Mouse (Mus musculus): ENCODE results near the gene Fv1. TPM values are rescaled to one million over a fixed set of nuclear protein-coding genes. Genes with fewer than 3 reads are reported as not detected.

Gene Fv1
- polyA plus RNA-seq, 2 experiments = 6.5 to 8.4 TPM

GRCm38 (mm10) chr4:147895815-147896330, 27.1 kb downstream of the Fv1 start:
- 96% methylated on average over 4 of the region's 4 CpGs for WGBS
- Histone ChIP-seq H3K9ac (ENCODE audit: low read depth, low read length, severe bottlenecking) (no peak overlapping the region), H3K36me3 (ENCODE audit: control insufficient read depth, insufficient read depth, low read length) (peaks cover 80% of the 10 kb centered on the region), H3K4me3 (replicated peaks; ENCODE audit: low read length) (no peak overlapping the region), H3K4me2 (replicated peaks; ENCODE audit: low read depth, low read length, severe bottlenecking) (no peak overlapping the region), H3K9me3 (ENCODE audit: control insufficient read depth, low read length) (no peaks in the 10 kb centered on the region), H3K27me3 (ENCODE audit: control insufficient read depth, insufficient read depth, low read length) (no peaks in the 10 kb centered on the region), H3K27ac (replicated peaks; ENCODE audit: low read depth, low read length) (no peak overlapping the region), H3K4me1 (ENCODE audit: control insufficient read depth, insufficient read depth, low read length) (no peaks in the 10 kb centered on the region)
- DNase-seq (ENCODE audit: low spot score) (no peak), ATAC-seq (ENCODE audit: low FRiP score, low read depth) (no peak)
- no peak for TF ChIP-seq POLR2A (IDR thresholded peaks at IDR 0.05; ENCODE audit: borderline replicate concordance, extremely low read depth, insufficient read depth, insufficient read length)

- DNase-seq (ENCODE audit: low spot score) (no peak), ATAC-seq (ENCODE audit: low FRiP score, low read depth) (no peak)
- TF ChIP-seq POLR2A (IDR thresholded peaks at IDR 0.05; ENCODE audit: borderline replicate concordance, extremely low read depth, insufficient read depth, insufficient read length) = no peak
- Histone ChIP-seq H3K4me2 (replicated peaks; ENCODE audit: low read depth, low read length, severe bottlenecking) (no peak overlapping the region), H3K4me3 (replicated peaks; ENCODE audit: low read length) (no peak overlapping the region), H3K9me3 (ENCODE audit: control insufficient read depth, low read length) (no peaks in the 10 kb centered on the region), H3K27me3 (ENCODE audit: control insufficient read depth, insufficient read depth, low read length) (no peaks in the 10 kb centered on the region), H3K4me1 (ENCODE audit: control insufficient read depth, insufficient read depth, low read length) (no peaks in the 10 kb centered on the region), H3K27ac (replicated peaks; ENCODE audit: low read depth, low read length) (no peak overlapping the region), H3K36me3 (ENCODE audit: control insufficient read depth, insufficient read depth, low read length) (peaks cover 77% of the 10 kb centered on the region), H3K9ac (ENCODE audit: low read depth, low read length, severe bottlenecking) (no peak overlapping the region)
- WGBS = 63% methylated on average over 1 of the region's 1 CpGs
Measured at GRCm38 (mm10) chr4:147896411-147896810, 27.6 kb downstream of the Fv1 start.

- ATAC-seq (ENCODE audit: low FRiP score, low read depth) (no peak), DNase-seq (ENCODE audit: low spot score) (no peak)
- H3K4me2 ChIP-seq (replicated peaks; ENCODE audit: low read depth, low read length, severe bottlenecking) = no peak overlapping the region
- no peaks in the 10 kb centered on the region for H3K27me3 ChIP-seq (ENCODE audit: control insufficient read depth, insufficient read depth, low read length)
- TF ChIP-seq POLR2A (IDR thresholded peaks at IDR 0.05; ENCODE audit: borderline replicate concordance, extremely low read depth, insufficient read depth, insufficient read length) = no peak
- no peak overlapping the region for H3K27ac ChIP-seq (replicated peaks; ENCODE audit: low read depth, low read length)
- H3K4me1 ChIP-seq (ENCODE audit: control insufficient read depth, insufficient read depth, low read length) = no peaks in the 10 kb centered on the region
- no peak overlapping the region for H3K4me3 ChIP-seq (replicated peaks; ENCODE audit: low read length)
- no peak overlapping the region for H3K9ac ChIP-seq (ENCODE audit: low read depth, low read length, severe bottlenecking)
- no peaks in the 10 kb centered on the region for H3K9me3 ChIP-seq (ENCODE audit: control insufficient read depth, low read length)
- peaks cover 76% of the 10 kb centered on the region for H3K36me3 ChIP-seq (ENCODE audit: control insufficient read depth, insufficient read depth, low read length)
- WGBS = 85% methylated on average over 3 of the region's 3 CpGs
Measured at GRCm38 (mm10) chr4:147897348-147897747, 28.6 kb downstream of the Fv1 start.

GRCm38 (mm10) chr4:147900452-147900851, 31.7 kb downstream of the Fv1 start:
- Histone ChIP-seq H3K27me3 (ENCODE audit: control insufficient read depth, insufficient read depth, low read length) (no peaks in the 10 kb centered on the region), H3K27ac (replicated peaks; ENCODE audit: low read depth, low read length) (no peak overlapping the region), H3K36me3 (ENCODE audit: control insufficient read depth, insufficient read depth, low read length) (peaks cover 62% of the 10 kb centered on the region), H3K9ac (ENCODE audit: low read depth, low read length, severe bottlenecking) (no peak overlapping the region), H3K4me2 (replicated peaks; ENCODE audit: low read depth, low read length, severe bottlenecking) (no peak overlapping the region), H3K4me1 (ENCODE audit: control insufficient read depth, insufficient read depth, low read length) (peaks cover 3% of the 10 kb centered on the region; the same call in 1 of the 2 replicates), H3K4me3 (replicated peaks; ENCODE audit: low read length) (no peak overlapping the region), H3K9me3 (ENCODE audit: control insufficient read depth, low read length) (no peaks in the 10 kb centered on the region)
- DNase-seq (ENCODE audit: low spot score) (no peak), ATAC-seq (ENCODE audit: low FRiP score, low read depth) (no peak)
- no peak for TF ChIP-seq POLR2A (IDR thresholded peaks at IDR 0.05; ENCODE audit: borderline replicate concordance, extremely low read depth, insufficient read depth, insufficient read length)
- 95% methylated on average over 7 of the region's 7 CpGs for WGBS

- TF ChIP-seq POLR2A (IDR thresholded peaks at IDR 0.05; ENCODE audit: borderline replicate concordance, extremely low read depth, insufficient read depth, insufficient read length) = no peak
- 88% methylated on average over 12 of the region's 12 CpGs for WGBS
Measured at GRCm38 (mm10) chr4:147902906-147903500, 34.2 kb downstream of the Fv1 start.

More at GRCm38 (mm10) chr4:147902906-147903500, 34.2 kb downstream of the Fv1 start:
- no peak for DNase-seq (ENCODE audit: low spot score)
- Histone ChIP-seq H3K9me3 (ENCODE audit: control insufficient read depth, low read length) (no peaks in the 10 kb centered on the region), H3K4me3 (replicated peaks; ENCODE audit: low read length) (no peak overlapping the region), H3K27me3 (ENCODE audit: control insufficient read depth, insufficient read depth, low read length) (no peaks in the 10 kb centered on the region), H3K9ac (ENCODE audit: low read depth, low read length, severe bottlenecking) (no peak overlapping the region), H3K27ac (replicated peaks; ENCODE audit: low read depth, low read length) (no peak overlapping the region), H3K36me3 (ENCODE audit: control insufficient read depth, insufficient read depth, low read length) (peaks cover 38% of the 10 kb centered on the region), H3K4me1 (ENCODE audit: control insufficient read depth, insufficient read depth, low read length) (peaks cover 3% of the 10 kb centered on the region; the same call in 1 of the 2 replicates), H3K4me2 (replicated peaks; ENCODE audit: low read depth, low read length, severe bottlenecking) (no peak overlapping the region)
- no peak for ATAC-seq (ENCODE audit: low FRiP score, low read depth)

All from limb, embryonic 14.5 days (tissue).